ENCODE assay signal across 28 mouse cellular contexts in genomic region chr11:32884744-32885143, GRCm38 (mm10).
DNase-seq lines count a peak whose midpoint lies in the region; ATAC-seq and TF ChIP-seq lines count a peak whose summit lies in the region.
"Had no signal": no experiment of that assay in that cellular context is flagged by ENCODE, and none has a peak within 500 bp of the region (broad histone marks: within the 10 kb centered on the region; RNA-seq: fewer than 3 reads in every experiment).

No protein-coding gene starts in this region.

- peak; percentile 57 for TF ChIP-seq POLR2A in CH12.LX (IDR thresholded peaks at IDR 0.05; ENCODE audit: low read depth, low read length)

- TF ChIP-seq RAD21 in CH12.LX (IDR thresholded peaks at IDR 0.05; ENCODE audit: low read depth, low read length): no peak

- no peaks in the 10 kb centered on the region for H3K36me3 ChIP-seq in limb, embryonic 12.5 days
- H3K36me3 ChIP-seq in limb, embryonic 10.5 days: no peaks in the 10 kb centered on the region
- no peaks in the 10 kb centered on the region for H3K36me3 ChIP-seq in CH12.LX (replicated peaks in 1 of 2; ENCODE audit: control insufficient read depth in 1 of 2, insufficient read depth in 1 of 2, low read length in 1 of 2)
- H3K36me3 ChIP-seq in hindbrain, embryonic 13.5 days: no peaks in the 10 kb centered on the region
- H3K36me3 ChIP-seq: embryonic facial prominence, embryonic 13.5 days; embryonic facial prominence, embryonic 15.5 days; forebrain, embryonic 10.5 days; forebrain, embryonic 12.5 days; G1E had no signal

- dilution Hi-C loops in CH12.LX (cut with MboI; ENCODE audit: extremely low pct_ligation_motif_present, extremely low pct_unique_long_range_greater_than_20kb, low sequenced_read_pairs): no loop called here

- no peak overlapping the region for H3K4me3 ChIP-seq in limb, embryonic 12.5 days (replicated peaks)
- no peak overlapping the region for H3K4me3 ChIP-seq in limb, embryonic 10.5 days
- peak overlapping the region in 2 of 3 experiments; percentile 17 to 25 for H3K4me3 ChIP-seq in CH12.LX (replicated peaks in 1 of 3; ENCODE audit: low read depth in 2 of 3, low read length in 2 of 3, poor library complexity in 1 of 3)
- no peak overlapping the region for H3K4me3 ChIP-seq in hindbrain, embryonic 13.5 days
- H3K4me3 ChIP-seq: embryonic facial prominence, embryonic 13.5 days; embryonic facial prominence, embryonic 15.5 days; erythroblast, embryonic 14.5 days; forebrain, embryonic 10.5 days; forebrain, embryonic 12.5 days had no signal

- H3K4me2 ChIP-seq in limb, embryonic 12.5 days: no peak overlapping the region
- peak overlapping the region; percentile 73 for H3K4me2 ChIP-seq in CH12.LX (ENCODE audit: insufficient read depth, low read depth, poor library complexity, severe bottlenecking)
- no peak overlapping the region for H3K4me2 ChIP-seq in hindbrain, embryonic 13.5 days
- H3K4me2 ChIP-seq: embryonic facial prominence, embryonic 13.5 days; embryonic facial prominence, embryonic 15.5 days; forebrain, embryonic 12.5 days had no signal

- no peak for TF ChIP-seq EP300 in CH12.LX (IDR thresholded peaks at IDR 0.05; ENCODE audit: low read length)

- TF ChIP-seq CTCF in CH12.LX (conservative IDR thresholded peaks at IDR 0.05 in 1 of 2, IDR thresholded peaks at IDR 0.05 in 1 of 2; ENCODE audit: low read depth in 2 of 2, low read length in 2 of 2): peak in 1 of 2 experiments; percentile 49; a peak in 2 of 4 replicates

- H3K27ac ChIP-seq in limb, embryonic 12.5 days: 0 out of 2 replicates have a peak overlapping the region, but pooled peaks have one; percentile 7
- H3K27ac ChIP-seq in limb, embryonic 10.5 days: no peak overlapping the region
- H3K27ac ChIP-seq in CH12.LX (ENCODE audit: insufficient read depth, low read depth): no peak overlapping the region
- no peak overlapping the region for H3K27ac ChIP-seq in hindbrain, embryonic 13.5 days
- H3K27ac ChIP-seq: embryonic facial prominence, embryonic 13.5 days; embryonic facial prominence, embryonic 15.5 days; forebrain, embryonic 10.5 days; forebrain, embryonic 12.5 days had no signal

- H3K9me3 ChIP-seq in limb, embryonic 12.5 days: no peaks in the 10 kb centered on the region
- no peaks in the 10 kb centered on the region for H3K9me3 ChIP-seq in limb, embryonic 10.5 days (replicated peaks)
- H3K9me3 ChIP-seq in CH12.LX (replicated peaks; ENCODE audit: low read length): no peaks in the 10 kb centered on the region
- H3K9me3 ChIP-seq in hindbrain, embryonic 13.5 days: no peaks in the 10 kb centered on the region
- H3K9me3 ChIP-seq: embryonic facial prominence, embryonic 15.5 days; forebrain, embryonic 10.5 days; forebrain, embryonic 12.5 days; G1E had no signal

- H3K79me2 ChIP-seq in CH12.LX (replicated peaks; ENCODE audit: control insufficient read depth, extremely low read depth, insufficient read depth, poor library complexity, severe bottlenecking): no peaks in the 10 kb centered on the region

- H3K4me1 ChIP-seq in limb, embryonic 12.5 days (replicated peaks): peaks cover 23% of the 10 kb centered on the region
- peaks cover 39% of the 10 kb centered on the region for H3K4me1 ChIP-seq in limb, embryonic 10.5 days
- H3K4me1 ChIP-seq in CH12.LX (ENCODE audit: control insufficient read depth in 1 of 2, insufficient read depth in 2 of 2): peaks cover 0 to 5% of the 10 kb centered on the region in 2 experiments; a peak in 2 of 4 replicates
- 0 out of 2 replicates have a peak, but pooled peaks cover 3% of the 10 kb centered on the region for H3K4me1 ChIP-seq in hindbrain, embryonic 13.5 days (replicated peaks)
- H3K4me1 ChIP-seq: forebrain, embryonic 12.5 days had no signal

- WGBS in limb, embryonic 12.5 days: 77% methylated on average over 4 of the region's 4 CpGs
- 74% methylated on average over 4 of the region's 4 CpGs for WGBS in limb, embryonic 10.5 days
- WGBS in hindbrain, embryonic 13.5 days: 77% methylated on average over 4 of the region's 4 CpGs

- no peak for DNase-seq in limb, embryonic 10.5 days (ENCODE audit: low spot score)
- DNase-seq in CH12.LX (ENCODE audit: extremely low read depth): peak; percentile 42
- DNase-seq in R1 (ENCODE audit: low read depth, low spot score): peak; percentile 43
- DNase-seq in heart, postnatal 4 days: no peak
- no peak for DNase-seq in thymus, postnatal 4 days
- DNase-seq: adrenal gland, adult 2 months; adrenal gland, postnatal 10 days; adrenal gland, postnatal 25 days; B cell, adult 2 months; cerebellum, adult 11 months; cerebellum, adult 18-20 months; cerebellum, adult 8-10 months; cerebellum, adult 9-11 months; cerebellum, postnatal 14 days; cerebellum, postnatal 36 days; embryo, embryonic 11 days; forebrain, postnatal 0 days had no signal

- no peaks in the 10 kb centered on the region; the same call in 1 of the 2 replicates for H3K27me3 ChIP-seq in limb, embryonic 12.5 days
- H3K27me3 ChIP-seq in limb, embryonic 10.5 days (ENCODE audit: low read depth, poor library complexity, severe bottlenecking): no peaks in the 10 kb centered on the region
- peaks cover 6% of the 10 kb centered on the region for H3K27me3 ChIP-seq in CH12.LX (replicated peaks)
- no peaks in the 10 kb centered on the region for H3K27me3 ChIP-seq in hindbrain, embryonic 13.5 days
- H3K27me3 ChIP-seq: embryonic facial prominence, embryonic 15.5 days; forebrain, embryonic 12.5 days had no signal

- in situ Hi-C loops in CH12.LX (cut with MboI; ENCODE audit: low pct_ligation_motif_present, low pct_unique_long_range_greater_than_20kb, low sequenced_read_pairs): no loop called here

- ATAC-seq in limb, embryonic 12.5 days (ENCODE audit: insufficient number of reproducible peaks, insufficient read depth, low FRiP score, low TSS enrichment, low read depth): no peak
- ATAC-seq in hindbrain, embryonic 13.5 days (ENCODE audit: low FRiP score): no peak
- ATAC-seq: CD4-positive, CD25-positive, alpha-beta regulatory T cell, adult 4 months; forebrain, embryonic 14.5 days; forebrain, postnatal 0 days; Patski had no signal

- no peak overlapping the region for H3K9ac ChIP-seq in limb, embryonic 12.5 days (replicated peaks)
- H3K9ac ChIP-seq in CH12.LX (ENCODE audit: insufficient read depth, low read depth): peak overlapping the region; percentile 8; the same call in 1 of the 2 replicates
- no peak overlapping the region for H3K9ac ChIP-seq in hindbrain, embryonic 13.5 days
- H3K9ac ChIP-seq: embryonic facial prominence, embryonic 13.5 days; embryonic facial prominence, embryonic 15.5 days; forebrain, embryonic 12.5 days; forebrain, postnatal 0 days had no signal

TF ChIP-seq in CH12.LX, 34 proteins besides CTCF, POLR2A, EP300 and RAD21:
- peak; percentile 58 for TF ChIP-seq HCFC1 (IDR thresholded peaks at IDR 0.05; ENCODE audit: low read depth, low read length)
- 0 out of 2 replicates have a peak, but pooled peaks have one; percentile 46 for TF ChIP-seq NELFE (IDR thresholded peaks at IDR 0.05; ENCODE audit: low read depth, low read length)
- TF ChIP-seq MAX (IDR thresholded peaks at IDR 0.05; ENCODE audit: low read length): 0 out of 2 replicates have a peak, but pooled peaks have one; percentile 43
- TF ChIP-seq ELF1 (IDR thresholded peaks at IDR 0.05; ENCODE audit: low read depth, low read length): peak; percentile 86
- TF ChIP-seq TCF12 (IDR thresholded peaks at IDR 0.05; ENCODE audit: low read depth, low read length): peak; percentile 48; the same call in 1 of the 2 replicates
- TF ChIP-seq CHD2 (IDR thresholded peaks at IDR 0.05; ENCODE audit: low read length): peak; percentile 54; the same call in 1 of the 2 replicates
- TF ChIP-seq UBTF (IDR thresholded peaks at IDR 0.05; ENCODE audit: low read depth, low read length): no peak
- no peak for TF ChIP-seq PAX5 (IDR thresholded peaks at IDR 0.05; ENCODE audit: low read length)

Comparison
In these comparisons a context has a peak if more than half of its experiments do, and no peak if none do; other contexts are left out.
1. H3K4me3 ChIP-seq: peak in CH12.LX (2 of 3); none in limb, embryonic 12.5 days (single experiment), limb, embryonic 10.5 days (single experiment) and hindbrain, embryonic 13.5 days (single experiment).
2. DNase-seq: peak in CH12.LX (single experiment) and R1 (single experiment); none in limb, embryonic 10.5 days (single experiment), heart, postnatal 4 days (single experiment) and thymus, postnatal 4 days (single experiment).